Mouse (Mus musculus) liver, embryonic 13.5 days (tissue): Measurements from ENCODE around the gene Bcl2l12. TPM values are rescaled to one million over a fixed set of nuclear protein-coding genes. Genes with fewer than 3 reads are reported as not detected.

Source experiments
- ATAC-seq: fragments of 200-750 bp; cut with Nextera tagmentation; 2 replicates; pipeline ENCODE4 v1.8.0; 2017; ENCODE audit warnings: low read depth, mild to moderate bottlenecking, moderate number of reproducible peaks, moderate library complexity
- DNase-seq: peaks from one replicate; pipeline ENCODE4 v3.0.0; 2022
- H3K27ac ChIP-seq: fragments of 300-500 bp; sonication (generic); 2 replicates; pipeline ENCODE4 v1.5.1; 2015; ENCODE audit warnings: moderate library complexity, mild to moderate bottlenecking, inconsistent platforms
- H3K27me3 ChIP-seq: fragments of 300-500 bp; sonication (generic); 2 replicates; pipeline ENCODE4 v1.6.1; 2015; ENCODE audit warnings: mild to moderate bottlenecking, inconsistent platforms
- H3K36me3 ChIP-seq: fragments of 300-500 bp; sonication (generic); 2 replicates; pipeline ENCODE4 v1.6.1; 2015; ENCODE audit warnings: mild to moderate bottlenecking, inconsistent platforms
- H3K4me1 ChIP-seq: fragments of 300-500 bp; sonication (generic); replicated peaks from 2 replicates; pipeline ENCODE4 v1.6.1; 2015; ENCODE audit warnings: inconsistent platforms
- H3K4me2 ChIP-seq: fragments of 300-500 bp; sonication (generic); 2 replicates; pipeline ENCODE4 v1.6.1; 2015; ENCODE audit warnings: inconsistent platforms, mild to moderate bottlenecking, moderate library complexity
- H3K4me3 ChIP-seq: fragments of 300-500 bp; sonication (generic); replicated peaks from 2 replicates; pipeline ENCODE4 v1.5.1; 2015; ENCODE audit warnings: mild to moderate bottlenecking, inconsistent platforms
- H3K9ac ChIP-seq: fragments of 300-500 bp; sonication (generic); 2 replicates; pipeline ENCODE4 v1.6.1; 2015; ENCODE audit warnings: mild to moderate bottlenecking, inconsistent platforms
- H3K9me3 ChIP-seq: fragments of 300-500 bp; sonication (generic); replicated peaks from 2 replicates; pipeline ENCODE4 v1.6.1; 2016; ENCODE audit warnings: inconsistent platforms
- WGBS: fragments of 180-500 bp; shearing (Covaris S2); methylation state at CpG from one replicate; pipeline ENCODE4 v1.1.7; 2015; ENCODE audit not compliant: insufficient replicate concordance; 5-methylcytosine and 5-hydroxymethylcytosine counted together
- polyA plus RNA-seq: library from polyadenylated mRNA; unstranded; fragments of >200 nt; fragmentation: Nextera tagmentation; extraction: Ambion mirVana; gene quantifications from 2 replicates; pipeline ENCODE4 v1.2.1, GENCODE M21; 2015

Bcl2l12 gene
- polyA plus RNA-seq, 1 experiment from 2014 or later: 18.2 TPM

DNA sequence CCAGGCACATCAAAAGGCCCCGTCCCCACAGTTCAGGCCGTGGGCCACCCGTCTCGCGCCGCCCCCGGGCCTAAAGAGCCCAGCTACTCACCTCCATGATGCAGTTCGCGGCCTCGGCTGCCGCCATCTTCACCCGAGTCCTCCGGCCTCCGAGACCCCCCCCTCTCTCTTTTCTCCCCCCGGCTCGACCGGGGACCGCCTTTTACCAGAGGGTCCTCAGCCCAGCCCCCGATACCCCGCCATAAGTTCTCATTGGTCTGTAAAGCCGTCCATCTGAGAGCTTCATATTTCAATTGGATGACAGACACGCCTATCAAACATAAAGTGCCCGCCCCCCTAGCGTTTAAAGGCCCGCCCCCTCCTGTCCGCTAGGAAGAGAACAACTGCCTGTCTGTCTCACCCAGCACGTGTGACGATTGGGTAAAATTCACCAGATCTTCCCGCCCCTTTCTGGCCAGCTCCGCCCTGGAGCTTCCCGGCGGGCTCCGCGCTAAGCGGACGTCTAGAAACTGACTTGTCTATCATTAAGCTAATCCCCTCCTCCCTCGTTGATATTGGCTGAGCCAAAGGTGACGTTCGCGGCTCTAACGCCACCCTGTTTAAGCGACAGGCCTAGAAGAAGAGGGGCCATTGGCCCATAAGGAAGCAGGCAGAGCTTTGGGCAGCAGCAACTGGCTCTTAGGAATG is 12.2 kb downstream of the Bcl2l12 start, which contains the start of gene Prmt1:
Gene Prmt1, minus strand, starts transcription at position 377 of the 687 bp plus-strand sequence.
- Histone ChIP-seq H3K4me1 (peaks cover 51% of the 10 kb centered on the region), H3K4me2 (peak within 1 kb of the TSS; percentile 95), H3K9ac (peak within 1 kb of the TSS; percentile 93), H3K36me3 (peaks cover 37% of the 10 kb centered on the region), H3K4me3 (peak within 1 kb of the TSS; percentile 82), H3K9me3 (no peaks in the 10 kb centered on the region), H3K27me3 (no peaks in the 10 kb centered on the region), H3K27ac (peak within 1 kb of the TSS; percentile 88)
- DNase-seq: peak; percentile 99
- WGBS: under 1% methylated on average over 41 of the region's 42 CpGs
- peak; percentile 95 for ATAC-seq

DNA sequence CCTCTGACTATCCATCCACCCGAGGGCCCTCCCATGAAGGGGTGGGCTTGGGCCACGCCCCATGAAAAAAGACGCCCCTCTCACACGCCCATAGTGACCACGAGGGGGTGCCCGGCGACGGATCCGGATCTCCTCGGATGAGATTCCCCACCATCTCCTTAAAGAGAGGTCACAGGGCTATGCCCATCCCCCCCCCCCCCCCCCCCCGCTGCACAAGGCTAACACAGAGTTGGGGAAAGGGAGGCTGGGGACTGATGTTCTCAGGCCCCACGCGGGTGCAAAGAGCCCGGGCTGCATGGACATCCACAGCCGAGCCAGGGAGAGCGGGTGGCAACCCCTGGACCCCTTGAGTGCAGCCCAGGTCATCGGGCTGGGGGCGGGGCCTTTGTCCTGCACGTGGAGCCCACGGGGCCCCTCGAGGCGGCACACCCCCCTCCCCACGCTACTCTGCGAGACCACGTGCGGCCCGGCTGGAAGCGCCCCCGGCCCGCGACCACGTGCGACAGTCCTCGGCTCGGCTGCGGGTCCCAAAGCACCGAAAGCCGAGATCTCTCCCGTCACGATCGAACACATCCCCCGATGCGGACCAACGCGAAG is 12.8 kb downstream of the Bcl2l12 start:
- no peaks in the 10 kb centered on the region for H3K27me3 ChIP-seq
- H3K36me3 ChIP-seq: peaks cover 37% of the 10 kb centered on the region
- DNase-seq (peak; percentile 61), ATAC-seq (no peak)
- peak overlapping the region; percentile 82 for H3K4me3 ChIP-seq
- under 1% methylated on average over 39 of the region's 45 CpGs for WGBS
- H3K9me3 ChIP-seq: no peaks in the 10 kb centered on the region
- peak overlapping the region; percentile 88 for H3K27ac ChIP-seq
- peaks cover 51% of the 10 kb centered on the region for H3K4me1 ChIP-seq
- H3K4me2 ChIP-seq: peak overlapping the region; percentile 95
- H3K9ac ChIP-seq: peak overlapping the region; percentile 93

DNA sequence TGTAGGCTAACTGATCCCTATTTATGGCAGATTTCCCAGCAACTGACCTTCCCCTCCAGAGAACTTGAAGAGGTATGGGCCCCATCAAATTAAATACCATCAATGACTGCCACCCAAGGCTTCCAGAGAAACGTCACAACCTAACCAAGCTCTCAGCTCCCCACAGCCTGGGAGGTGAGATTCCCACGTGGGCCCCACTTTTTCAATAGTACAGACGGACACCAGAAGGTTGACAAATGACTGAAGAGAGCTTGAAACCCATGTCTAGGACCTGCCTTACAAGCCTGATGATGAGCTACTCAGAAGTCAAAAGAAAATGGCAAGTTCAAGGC is 13.7 kb downstream of the Bcl2l12 start:
- Histone ChIP-seq H3K27me3 (no peaks in the 10 kb centered on the region), H3K9ac (peak overlapping the region; percentile 93; the same call in 1 of the 2 replicates), H3K27ac (peak overlapping the region; percentile 88), H3K4me2 (peak overlapping the region; percentile 95), H3K9me3 (no peaks in the 10 kb centered on the region), H3K36me3 (peaks cover 43% of the 10 kb centered on the region), H3K4me1 (peaks cover 51% of the 10 kb centered on the region), H3K4me3 (peak overlapping the region; percentile 82)
- no peak for DNase-seq
- ATAC-seq: no peak
- 48% methylated on average over 3 of the region's 3 CpGs for WGBS

- 83% methylated on average over 7 of the region's 7 CpGs for whole genome bisulfite sequencing
- H3K9me3 ChIP-seq: no peaks in the 10 kb centered on the region
- no peaks in the 10 kb centered on the region for H3K27me3 ChIP-seq
- peaks cover 48% of the 10 kb centered on the region for H3K36me3 ChIP-seq
- H3K4me3 ChIP-seq: peak overlapping the region; percentile 82
- peak overlapping the region; percentile 88 for H3K27ac ChIP-seq
- H3K4me1 ChIP-seq: peaks cover 48% of the 10 kb centered on the region
- peak overlapping the region; percentile 95 for H3K4me2 ChIP-seq
- H3K9ac ChIP-seq: peak overlapping the region; percentile 93; the same call in 1 of the 2 replicates
- DNase-seq: no peak
- no peak for ATAC-seq
Observed at GRCm38 (mm10) chr7:44983944-44984832, 14.3 kb downstream of the Bcl2l12 start.

DNA sequence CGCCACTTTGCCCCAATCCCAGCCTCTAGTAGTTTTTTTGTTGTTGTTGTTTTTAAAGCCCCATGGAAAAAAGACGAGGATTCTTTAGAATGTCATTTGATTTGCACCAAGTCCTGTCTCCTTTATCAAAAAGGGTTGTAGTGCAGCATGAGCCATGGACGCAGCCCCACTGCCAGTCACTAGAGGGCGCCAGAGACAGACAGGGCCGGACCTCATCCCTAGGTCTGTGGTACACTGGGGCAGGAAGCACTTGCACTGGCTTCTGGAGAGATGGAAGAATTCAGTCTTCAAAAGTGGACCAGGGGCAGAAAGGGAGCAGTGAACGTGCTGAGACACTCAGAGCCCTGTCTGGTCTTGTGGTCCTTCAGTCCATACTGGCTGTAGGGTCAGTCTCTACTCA is 15.4 kb downstream of the Bcl2l12 start:
- no peaks in the 10 kb centered on the region for H3K27me3 ChIP-seq
- H3K4me1 ChIP-seq: peaks cover 39% of the 10 kb centered on the region
- no peak for ATAC-seq
- H3K4me3 ChIP-seq: no peak overlapping the region
- peak; percentile 80 for DNase-seq
- H3K27ac ChIP-seq: peak overlapping the region; percentile 88
- peaks cover 57% of the 10 kb centered on the region for H3K36me3 ChIP-seq
- H3K9me3 ChIP-seq: no peaks in the 10 kb centered on the region
- peak overlapping the region; percentile 93; the same call in 1 of the 2 replicates for H3K9ac ChIP-seq
- H3K4me2 ChIP-seq: 0 out of 2 replicates have a peak overlapping the region, but pooled peaks have one; percentile 95
- WGBS: 28% methylated on average over 6 of the region's 6 CpGs

GRCm38 (mm10) chr7:44981539-44981938 is 17.0 kb downstream of the Bcl2l12 start:
- Histone ChIP-seq H3K27ac (no peak overlapping the region), H3K4me3 (no peak overlapping the region), H3K4me2 (no peak overlapping the region), H3K36me3 (peaks cover 72% of the 10 kb centered on the region), H3K27me3 (no peaks in the 10 kb centered on the region), H3K9me3 (no peaks in the 10 kb centered on the region), H3K9ac (no peak overlapping the region), H3K4me1 (peaks cover 27% of the 10 kb centered on the region)
- ATAC-seq: no peak
- 88% methylated on average over 8 of the region's 8 CpGs for WGBS
- DNase-seq: no peak

DNA sequence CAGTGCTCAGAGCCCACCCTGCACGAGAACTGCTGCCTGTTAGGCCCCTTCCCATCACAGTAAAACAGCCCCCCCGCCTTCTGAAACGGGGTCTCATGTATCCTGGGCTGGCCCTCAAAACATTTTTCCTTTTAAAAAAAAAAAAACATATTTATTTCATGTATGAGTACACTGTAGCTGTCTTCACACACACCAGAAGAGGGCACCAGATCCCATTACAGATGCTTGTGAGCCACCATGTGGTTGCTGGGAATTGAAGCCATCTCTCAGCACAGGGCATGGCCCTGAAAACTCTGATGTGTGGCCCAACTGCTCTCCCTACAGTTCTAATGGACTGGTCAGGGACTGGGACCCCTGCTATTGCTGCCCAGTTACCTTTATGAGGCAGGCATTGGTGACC is 20.2 kb downstream of the Bcl2l12 start:
- DNase-seq (no peak), ATAC-seq (no peak)
- no peak overlapping the region for H3K4me2 ChIP-seq
- no peak overlapping the region for H3K27ac ChIP-seq
- no peaks in the 10 kb centered on the region for H3K27me3 ChIP-seq
- WGBS: 80% methylated on average over 3 of the region's 3 CpGs
- H3K4me1 ChIP-seq: peaks cover 26% of the 10 kb centered on the region
- H3K9me3 ChIP-seq: no peaks in the 10 kb centered on the region
- H3K36me3 ChIP-seq: peaks cover 76% of the 10 kb centered on the region
- no peak overlapping the region for H3K9ac ChIP-seq
- no peak overlapping the region for H3K4me3 ChIP-seq

- peaks cover 46% of the 10 kb centered on the region for H3K4me1 ChIP-seq
- no peaks in the 10 kb centered on the region for H3K9me3 ChIP-seq
- peaks cover 6% of the 10 kb centered on the region; the same call in 1 of the 2 replicates for H3K27me3 ChIP-seq
- no peak; the same call in 1 of the 2 replicates for ATAC-seq
- peak overlapping the region; percentile 75 for H3K27ac ChIP-seq
- peaks cover 48% of the 10 kb centered on the region for H3K36me3 ChIP-seq
- DNase-seq: no peak
- no peak overlapping the region for H3K9ac ChIP-seq
- 26% methylated on average over 6 of the region's 6 CpGs for whole genome bisulfite sequencing
- 0 out of 2 replicates have a peak overlapping the region, but pooled peaks have one; percentile 36 for H3K4me3 ChIP-seq
- peak overlapping the region; percentile 59 for H3K4me2 ChIP-seq
Observed at GRCm38 (mm10) chr7:44975117-44975419, 23.4 kb downstream of the Bcl2l12 start.

GRCm38 (mm10) chr7:44974383-44975116 is 24.0 kb downstream of the Bcl2l12 start, which contains the start of gene Cpt1c:
Gene Cpt1c, minus strand, starts transcription at chr7:44974851.
- Histone ChIP-seq H3K27ac (peak within 1 kb of the TSS; percentile 75), H3K9me3 (no peaks in the 10 kb centered on the region), H3K36me3 (peaks cover 42% of the 10 kb centered on the region), H3K9ac (peak within 1 kb of the TSS; percentile 51; the same call in 1 of the 2 replicates), H3K27me3 (peaks cover 6% of the 10 kb centered on the region; the same call in 1 of the 2 replicates), H3K4me1 (peaks cover 51% of the 10 kb centered on the region), H3K4me3 (peak within 1 kb of the TSS; percentile 36), H3K4me2 (peak within 1 kb of the TSS; percentile 59)
- ATAC-seq (peak; percentile 63), DNase-seq (peak; percentile 70)
- WGBS: 3% methylated on average over 22 of the region's 22 CpGs

- H3K4me2 ChIP-seq: peak overlapping the region; percentile 59
- no peak for ATAC-seq
Observed at GRCm38 (mm10) chr7:44973415-44974130, 24.9 kb downstream of the Bcl2l12 start.

More at GRCm38 (mm10) chr7:44973415-44974130, 24.9 kb downstream of the Bcl2l12 start:
- 51% methylated on average over 14 of the region's 14 CpGs for WGBS
- Histone ChIP-seq H3K4me1 (peaks cover 51% of the 10 kb centered on the region), H3K9me3 (no peaks in the 10 kb centered on the region), H3K36me3 (peaks cover 33% of the 10 kb centered on the region), H3K27me3 (peaks cover 6% of the 10 kb centered on the region; the same call in 1 of the 2 replicates), H3K9ac (0 out of 2 replicates have a peak overlapping the region, but pooled peaks have one; percentile 27), H3K4me3 (peak overlapping the region; percentile 36), H3K27ac (peak overlapping the region; percentile 75)
- no peak for DNase-seq
